Mouse (Mus musculus) cerebellum, adult 2 months (tissue): ENCODE data around the gene Sult1a1.
A peak's percentile ranks its signal among the peaks of the same experiment; 100 is the strongest.

ENCODE experiments used
- CTCF ChIP-seq: fragments of 200-500 bp; IDR thresholded peaks from 2 replicates; pipeline ENCODE4 v1.5.1; 2011; ENCODE audit warnings: low read depth, mild to moderate bottlenecking, control low read depth, low read length, moderate library complexity, borderline replicate concordance; ENCODE audit not compliant: insufficient read depth
- POLR2A ChIP-seq: fragments of 200-500 bp; IDR thresholded peaks from 2 replicates; pipeline ENCODE4 v1.6.1; 2011; ENCODE audit warnings: low read length, control low read depth, borderline replicate concordance; ENCODE audit not compliant: insufficient read depth

GRCm38 (mm10) chr7:126704121-126704980 is 28.1 kb upstream of the Sult1a1 start:
- TF ChIP-seq POLR2A (peak; percentile 81; the same call in 1 of the 2 replicates), CTCF (no peak)
